Mouse (Mus musculus) bone marrow, adult 2 months (tissue): ENCODE results near the gene Slc41a3.

Experiments used
- CTCF ChIP-seq: fragments of 200-500 bp; IDR thresholded peaks from 2 replicates; pipeline ENCODE4 v1.5.1; 2011; ENCODE audit warnings: low read length, control low read depth; ENCODE audit not compliant: control insufficient read depth, insufficient read depth
- POLR2A ChIP-seq: fragments of 200-500 bp; IDR thresholded peaks from 2 replicates; pipeline ENCODE4 v1.6.1; 2011; ENCODE audit warnings: low read depth, mild to moderate bottlenecking, control low read depth, low read length, borderline replicate concordance; ENCODE audit not compliant: control insufficient read depth

DNA sequence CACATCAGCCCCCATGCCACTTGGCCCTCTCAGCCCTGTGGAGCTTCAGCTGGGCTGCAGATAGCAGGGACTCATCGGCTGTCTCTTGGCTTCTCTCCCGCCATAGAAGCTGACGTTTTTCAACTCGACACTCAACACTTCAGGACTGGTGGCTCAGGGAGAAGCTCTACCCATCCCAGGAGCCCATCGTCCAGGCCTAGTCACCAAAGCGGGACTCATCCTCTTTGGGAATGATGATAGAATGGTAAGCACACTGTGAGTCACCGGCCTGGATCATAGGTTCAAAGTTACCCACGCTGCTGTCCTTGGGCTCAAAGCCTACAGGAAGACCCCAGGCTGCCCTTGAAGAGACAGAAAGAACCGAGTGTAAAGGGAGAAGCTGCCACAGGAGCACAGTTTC is 40.3 kb upstream of the Slc41a3 start:
- TF ChIP-seq POLR2A (no peak), CTCF (no peak)
